Mouse (Mus musculus) embryonic fibroblast, embryonic 13.5 days (primary cell): Measurements from ENCODE around the gene Anapc15.

ENCODE experiments used
- CTCF ChIP-seq: IDR thresholded peaks from 2 replicates; pipeline ENCODE4 v1.5.1; 2011; ENCODE audit warnings: mild to moderate bottlenecking, control low read depth, low read length, moderate library complexity, borderline replicate concordance; ENCODE audit not compliant: insufficient read depth
- POLR2A ChIP-seq: IDR thresholded peaks from 2 replicates; pipeline ENCODE4 v1.6.1; 2011; ENCODE audit warnings: low read depth, mild to moderate bottlenecking, control low read depth, low read length, moderate library complexity

GRCm38 (mm10) chr7:101832372-101832771 lies 31.1 kb upstream of the Anapc15 start:
- no peak for TF ChIP-seq CTCF
- TF ChIP-seq POLR2A = no peak
